ENCODE assay signal across 3 mouse cellular contexts in the genomic region with DNA sequence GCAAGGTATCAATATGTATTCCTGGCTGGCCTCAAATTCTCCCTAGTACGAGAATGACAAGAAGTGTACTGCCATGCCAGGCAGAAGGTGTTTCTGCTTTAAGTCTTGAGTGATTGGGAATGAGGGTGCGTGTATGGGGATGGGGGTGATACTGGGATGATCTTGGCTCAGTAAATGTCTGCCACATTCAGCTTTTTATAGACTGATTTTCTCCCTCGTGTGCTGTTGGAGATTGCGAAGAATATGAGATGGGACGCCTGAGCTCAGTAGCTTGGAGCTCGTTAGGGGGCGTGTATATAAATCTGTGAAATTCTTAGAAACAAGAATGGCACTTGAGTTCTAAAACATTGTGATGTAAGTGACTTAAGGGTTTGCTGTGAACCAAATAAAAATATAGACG. TPM values are rescaled to one million over a fixed set of nuclear protein-coding genes. Genes with fewer than 3 reads are reported as not detected.
"Had no signal": no experiment of that assay in that cellular context is flagged by ENCODE, and none has a peak within 500 bp of the region (broad histone marks: within the 10 kb centered on the region; RNA-seq: fewer than 3 reads in every experiment).

No protein-coding gene starts in this region.

RNA-seq across cellular contexts. Expression of a gene that starts 38.1 kb away (rescaled TPM):
- total RNA-seq: megakaryocyte progenitor cell, adult 5-6 weeks; megakaryocyte-erythroid progenitor cell, adult 5-6 weeks had no signal
- polyA plus RNA-seq: macrophage had no signal
